Mouse (Mus musculus): ENCODE data around the gene Ghitm.

Gene Ghitm

DNA sequence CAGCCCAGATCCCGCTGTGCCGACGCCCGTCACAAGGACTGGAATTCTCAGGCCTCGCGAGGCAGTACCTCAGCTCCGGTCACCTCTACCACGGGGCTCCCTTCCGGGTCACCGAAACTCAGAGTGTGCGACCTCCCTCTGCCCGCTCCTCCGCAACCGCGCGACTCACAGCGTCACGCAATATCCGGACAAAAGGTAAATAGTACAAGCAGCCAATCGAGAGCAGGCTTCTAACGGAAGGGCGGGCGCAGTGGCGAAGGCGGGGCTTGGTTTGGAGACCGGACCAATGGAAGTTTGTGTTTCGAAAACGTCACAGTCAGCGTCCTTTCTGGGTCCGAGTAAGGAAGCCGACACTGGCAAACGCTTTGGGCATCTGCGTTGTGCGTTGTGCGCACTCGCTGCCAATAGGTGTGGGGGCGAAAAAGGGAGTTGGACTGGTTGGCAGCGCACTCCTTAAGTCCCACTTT lies at the start of gene Ghitm:
Gene Ghitm, minus strand, starts transcription at position 146 of the 467 bp plus-strand sequence.
- in situ Hi-C loops (cut with MboI, MseI), result loop anchor here (5.0 kb wide), 1 partner anchor 178 kb away; no protein-coding TSS in a partner anchor

DNA sequence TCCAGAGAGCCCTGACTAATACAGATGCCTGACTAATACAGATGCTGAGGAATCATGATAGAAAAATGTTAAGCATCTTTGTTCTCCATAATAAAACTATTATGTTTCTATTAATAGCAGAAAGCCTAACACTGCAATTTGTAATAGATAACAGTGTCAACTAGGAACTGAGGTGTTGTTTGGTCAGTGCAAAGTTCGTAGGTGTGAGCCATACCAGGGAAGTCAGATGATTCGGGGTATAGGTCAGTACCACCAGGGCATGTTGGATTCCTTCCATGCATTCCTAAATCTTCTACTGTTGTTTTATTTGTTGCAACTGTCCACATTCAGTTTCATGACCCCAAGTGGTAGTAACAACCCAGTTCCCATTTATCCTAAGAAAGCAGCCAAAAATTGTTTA lies 49.8 kb upstream of the Ghitm start:
- in situ Hi-C loops (cut with MboI, MseI), result no loop called here

DNA sequence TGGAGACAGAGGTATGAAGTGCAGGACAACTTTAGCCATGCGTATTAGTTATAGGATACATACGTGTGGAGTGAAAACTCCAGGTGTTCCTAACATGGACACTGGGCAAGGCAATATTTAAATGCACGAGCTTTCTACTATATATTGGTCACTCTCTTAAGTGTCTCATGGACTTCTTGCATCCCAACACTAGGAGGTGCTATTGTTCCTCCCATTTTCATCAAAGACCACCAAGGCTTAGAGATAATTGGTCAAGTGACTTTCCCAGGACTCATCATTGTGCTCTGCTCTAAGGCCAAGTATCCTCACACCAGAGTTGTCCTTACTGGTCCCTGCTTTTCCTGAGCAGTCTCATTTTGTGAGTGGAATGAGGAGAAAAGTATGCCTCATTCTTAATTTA lies 39.4 kb upstream of the Ghitm start:
- in situ Hi-C loops (cut with MboI, MseI), result no loop called here

DNA sequence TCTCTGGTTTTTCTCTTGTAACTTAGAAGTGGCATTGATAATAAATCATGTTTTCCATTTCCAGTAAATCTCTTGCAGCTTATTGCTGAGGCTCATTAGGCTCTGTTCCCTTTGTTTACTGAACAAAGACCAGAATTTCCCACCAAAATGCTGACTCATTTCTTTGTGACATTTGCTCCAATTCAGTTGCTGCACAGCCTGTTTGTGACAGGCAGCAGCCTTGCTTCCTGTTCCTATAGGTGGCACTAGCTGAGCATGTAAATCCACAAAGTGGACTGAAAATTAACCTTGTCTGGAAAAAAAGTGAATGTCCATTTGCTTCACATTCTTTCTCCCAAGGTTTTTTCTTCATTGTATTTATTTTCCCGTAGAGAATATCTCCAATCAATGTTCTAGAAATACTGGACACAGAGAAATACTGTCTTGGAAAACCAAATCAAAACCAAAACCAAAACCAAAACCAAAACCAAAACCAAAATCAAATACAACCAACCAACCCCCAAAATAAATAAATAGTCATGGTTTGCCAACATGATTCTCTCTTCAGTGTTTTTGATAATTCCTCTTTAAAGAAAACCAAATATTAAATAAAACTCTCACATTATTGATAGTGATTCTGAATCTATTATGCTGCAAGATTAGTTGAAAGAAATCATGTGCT lies 30.3 kb upstream of the Ghitm start:
- in situ Hi-C loops (cut with MboI, MseI), result no loop called here

DNA sequence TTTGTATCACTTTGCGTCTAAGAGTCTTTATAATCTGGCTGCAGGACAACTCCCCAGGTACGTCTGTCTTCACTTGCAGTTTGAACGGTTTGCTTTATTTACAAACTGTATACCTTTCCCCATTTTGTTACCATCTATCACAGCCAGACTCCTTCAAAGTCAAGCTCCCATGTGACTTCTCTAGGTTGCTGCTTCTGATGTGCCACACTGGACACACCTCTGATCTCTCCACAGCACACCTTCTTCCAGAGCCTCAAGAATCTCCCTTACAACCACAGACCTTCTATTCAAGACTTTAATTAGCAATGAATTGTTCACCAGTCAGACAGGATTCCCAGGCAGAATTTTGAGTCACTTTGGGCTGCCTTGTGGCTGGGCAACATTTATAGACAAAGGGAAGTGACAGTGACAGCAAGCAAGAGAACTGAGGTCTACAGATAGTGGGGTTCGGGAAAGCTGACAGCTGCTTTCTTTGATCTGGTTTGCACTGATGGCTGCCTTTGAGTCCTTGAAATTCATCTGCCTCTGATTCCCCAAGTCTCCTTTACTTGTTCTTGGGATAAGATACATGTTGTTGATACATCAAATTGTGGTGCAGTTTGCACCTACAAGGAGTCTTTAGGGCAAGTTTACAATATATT lies 29.4 kb upstream of the Ghitm start:
- in situ Hi-C loops (cut with MboI, MseI), result no loop called here

DNA sequence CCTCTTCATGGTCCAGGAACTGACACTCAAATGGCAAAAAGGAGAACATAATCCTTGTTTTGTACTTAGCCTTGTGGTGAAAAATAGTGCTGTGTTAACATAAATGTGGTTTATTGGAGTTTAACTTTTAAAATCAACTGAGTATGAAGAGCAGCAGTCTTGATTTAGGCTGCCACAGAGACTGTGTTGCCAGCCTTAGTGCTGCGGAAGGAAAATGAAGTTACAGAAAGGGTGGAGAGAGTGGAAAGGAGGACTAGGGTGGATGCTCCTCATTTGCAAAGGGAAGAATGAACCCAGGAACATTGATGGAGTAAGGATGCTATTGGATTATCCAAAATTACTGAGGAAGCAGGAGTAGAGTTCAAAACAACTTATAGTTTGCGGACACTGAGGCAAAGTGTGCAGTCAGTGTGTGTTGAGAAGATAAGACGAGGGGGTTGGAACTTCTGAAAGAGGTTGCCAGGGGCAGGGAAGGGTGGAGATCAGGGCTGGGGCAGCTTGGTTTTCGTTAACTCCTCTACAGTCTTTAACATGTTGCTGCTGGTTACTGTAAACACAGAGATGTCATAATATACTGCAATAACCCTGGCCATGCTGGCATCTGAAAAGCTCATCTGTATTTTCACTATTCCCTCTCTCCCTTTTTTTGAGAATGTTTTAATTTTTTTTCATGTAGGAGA lies 28.3 kb upstream of the Ghitm start:
- in situ Hi-C loops (cut with MboI, MseI), result no loop called here

DNA sequence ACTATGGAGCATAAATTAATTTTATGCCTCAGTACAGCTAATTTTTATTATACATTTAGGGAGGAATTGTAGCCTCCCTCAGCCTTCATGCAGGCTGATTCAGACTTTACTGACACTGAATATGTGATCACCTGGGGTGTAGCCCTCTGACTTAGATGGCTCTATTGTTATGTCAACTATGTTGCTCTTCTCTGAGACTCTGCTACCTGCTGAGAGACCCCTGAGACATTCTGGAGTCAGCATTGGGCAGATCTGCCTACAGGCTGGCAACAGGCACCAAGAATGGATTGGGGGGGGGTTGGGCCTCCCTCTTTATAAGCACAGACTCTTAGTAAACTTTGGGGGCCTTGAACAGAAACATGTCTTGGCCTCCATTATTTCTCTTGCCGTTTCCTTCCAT lies 19.3 kb upstream of the Ghitm start:
- in situ Hi-C loops (cut with MboI, MseI), result no loop called here

DNA sequence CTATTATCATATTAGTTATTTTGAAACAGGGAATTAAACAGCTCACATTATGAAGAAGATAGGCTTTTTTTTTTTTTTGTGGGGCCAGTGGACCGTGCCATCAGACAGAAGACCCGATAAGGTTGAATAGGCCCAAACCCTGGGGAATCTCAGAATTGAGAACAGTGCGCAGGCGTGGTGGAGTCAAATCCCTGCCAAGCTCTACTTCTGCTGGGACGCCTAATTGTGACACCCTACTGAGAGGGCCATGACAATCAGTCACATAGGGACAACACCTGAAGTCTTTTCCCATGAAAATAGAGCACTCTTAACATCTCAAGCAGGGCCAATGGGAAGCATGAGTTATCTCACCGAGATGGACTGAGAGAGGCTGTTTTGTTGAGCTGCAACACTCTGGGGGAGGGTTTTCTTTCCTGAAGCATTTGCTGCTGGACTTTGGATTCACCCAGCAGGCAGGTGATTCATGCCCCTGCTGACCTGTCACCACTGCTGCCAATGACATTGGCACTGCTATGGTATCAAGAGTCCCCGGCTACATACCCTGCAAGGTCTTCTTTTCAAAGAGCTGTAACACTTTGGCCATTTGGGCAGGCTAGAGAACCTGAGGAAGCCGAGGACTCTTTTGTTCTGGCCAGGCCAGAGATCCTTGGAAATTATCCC lies 4.1 kb upstream of the Ghitm start:
- in situ Hi-C loops (cut with MboI, MseI), result loop anchor here (5.0 kb wide), 1 partner anchor 182 kb away; no protein-coding TSS in a partner anchor

DNA sequence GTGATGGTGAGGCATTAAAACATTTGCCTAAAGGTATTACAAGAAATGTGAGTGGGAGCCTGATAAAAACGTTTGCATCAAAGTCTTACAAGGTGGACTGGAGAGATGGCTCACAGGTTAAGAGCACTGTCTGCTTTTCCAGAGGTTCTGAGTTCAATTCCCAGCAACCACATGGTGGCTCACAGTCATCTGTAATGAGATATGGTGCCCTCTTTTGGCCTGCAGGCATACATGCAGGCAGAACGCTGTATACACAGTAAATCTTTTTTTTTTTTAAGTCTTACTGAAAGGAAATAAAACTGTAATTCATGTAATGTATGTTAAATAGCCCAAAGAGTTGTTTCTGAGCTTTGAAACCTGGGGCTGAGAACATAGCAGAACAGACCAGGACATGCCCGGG lies 2.5 kb upstream of the Ghitm start:
- in situ Hi-C loops (cut with MboI, MseI), result loop anchor here (5.0 kb wide), 1 partner anchor 180 kb away; no protein-coding TSS in a partner anchor

DNA sequence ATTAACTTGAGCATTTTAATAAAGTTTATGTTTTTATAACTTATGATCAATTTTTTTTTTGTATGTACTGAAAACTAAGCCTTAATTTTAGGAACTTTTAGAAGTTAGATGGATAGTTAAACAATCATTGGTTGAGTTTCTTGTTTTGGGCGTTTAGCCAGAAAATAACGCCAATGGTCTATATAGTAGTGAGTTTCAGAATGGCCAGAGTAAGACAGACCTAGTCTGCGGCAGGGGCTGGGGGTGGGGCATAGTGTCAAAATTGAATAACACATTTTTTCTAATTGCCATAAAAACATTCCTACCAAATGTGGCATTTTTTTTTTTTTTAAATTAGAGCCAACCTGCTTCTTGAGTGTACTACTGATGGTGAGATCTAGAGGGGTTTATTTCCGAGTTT lies 1.0 kb upstream of the Ghitm start:
- in situ Hi-C loops (cut with MboI, MseI), result loop anchor here (5.0 kb wide), 1 partner anchor 179 kb away; no protein-coding TSS in a partner anchor

DNA sequence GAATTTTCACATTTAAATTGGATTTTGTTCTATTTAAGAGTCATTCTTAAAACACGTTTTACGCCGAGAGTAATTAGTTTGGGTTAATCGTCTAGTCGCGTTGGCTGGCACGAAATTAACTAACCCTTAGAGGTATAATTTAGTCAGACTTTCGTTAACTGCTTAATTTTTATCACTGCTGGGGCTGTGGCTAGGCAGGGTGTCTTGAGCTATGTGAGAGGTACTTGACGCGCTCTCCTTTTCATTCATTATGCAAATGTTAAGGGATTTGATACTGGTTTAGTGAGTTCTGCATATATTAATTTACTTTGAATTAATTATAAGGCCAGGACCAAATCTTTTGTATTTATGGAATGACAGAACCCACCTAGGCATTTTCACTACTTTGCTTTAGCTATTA lies 599 bp upstream of the Ghitm start:
- in situ Hi-C loops (cut with MboI, MseI), result loop anchor here (5.0 kb wide), 1 partner anchor 178 kb away; no protein-coding TSS in a partner anchor

DNA sequence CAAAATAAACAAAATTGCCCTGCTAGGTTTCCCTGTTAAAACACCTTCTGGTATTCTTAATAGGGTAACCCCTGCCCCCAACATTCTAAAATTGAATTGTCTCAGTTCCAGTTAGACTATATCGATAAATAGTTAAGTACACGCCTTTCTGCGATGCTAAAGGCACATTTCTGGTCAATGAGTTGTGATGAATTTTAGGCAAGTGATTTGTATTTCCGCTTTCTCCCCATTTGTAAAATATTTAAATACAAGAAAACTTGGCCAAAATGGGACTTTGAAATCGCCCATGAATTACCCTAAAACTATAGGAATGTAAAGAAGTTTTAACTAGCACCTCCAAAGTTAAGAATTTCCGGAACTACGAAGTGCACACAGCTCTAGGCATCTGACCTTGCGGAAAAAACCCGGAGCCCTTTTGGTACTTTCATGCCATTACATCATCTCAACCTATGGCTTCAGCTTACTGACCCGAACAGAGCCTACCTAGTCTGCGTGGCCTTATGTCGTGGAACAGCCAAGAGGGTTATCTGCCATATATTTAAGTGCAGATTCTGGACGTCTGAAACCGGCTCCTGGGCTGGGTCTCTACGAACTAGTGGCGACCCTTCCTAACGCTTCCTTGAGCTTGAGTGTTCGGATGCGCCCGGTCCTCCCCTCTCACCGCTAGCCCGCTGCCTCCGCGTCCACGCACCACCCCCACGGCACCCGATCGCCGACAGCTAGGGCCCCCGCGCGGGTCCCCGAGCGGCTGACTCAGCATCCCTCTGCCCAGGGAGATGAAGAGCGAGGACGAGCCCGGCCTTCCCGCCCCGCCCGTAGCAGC lies 557 bp downstream of the Ghitm start:
- in situ Hi-C loops (cut with MboI, MseI), result loop anchor here (5.0 kb wide), 2 partner anchors 177 to 272 kb away; no protein-coding TSS in a partner anchor

DNA sequence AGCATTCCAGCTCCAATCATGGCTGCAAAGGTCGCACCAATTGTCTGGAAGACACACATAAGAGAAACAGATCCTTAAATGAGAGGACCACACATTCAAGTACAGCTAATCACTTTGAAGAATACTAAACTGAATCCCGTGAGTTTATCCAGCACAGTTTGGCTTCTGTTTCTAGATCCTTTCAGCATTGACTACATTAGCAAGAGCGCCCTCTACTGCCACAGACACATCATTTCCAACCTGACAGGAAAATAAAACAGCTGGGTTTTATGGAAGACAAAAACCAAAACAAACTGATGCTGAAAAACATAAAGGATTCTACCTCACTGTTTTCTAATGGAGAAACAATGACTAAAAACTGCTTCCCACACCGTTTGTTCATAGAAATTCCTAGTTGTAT lies 7.4 kb downstream of the Ghitm start:
- in situ Hi-C loops (cut with MboI, MseI), result no loop called here

DNA sequence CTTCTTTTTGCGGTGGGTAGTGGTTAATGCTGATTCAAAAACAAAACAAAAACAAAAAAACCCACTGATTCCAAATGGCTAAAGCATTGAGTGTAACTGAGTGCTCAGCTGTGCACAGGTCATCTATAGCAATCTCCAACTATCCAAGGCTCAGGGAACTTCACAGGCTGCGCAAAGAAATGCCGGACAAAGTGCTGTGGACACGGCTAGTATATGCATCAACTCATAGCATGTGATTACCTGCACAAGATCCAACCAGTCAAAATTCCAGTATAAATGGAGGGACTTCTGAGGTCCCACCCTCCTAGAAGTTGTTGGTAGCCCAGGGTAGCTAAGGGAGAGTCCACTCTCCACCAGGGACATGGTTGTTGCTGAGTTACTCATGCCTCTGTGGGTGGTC lies 15.8 kb downstream of the Ghitm start:
- in situ Hi-C loops (cut with MboI, MseI), result no loop called here

DNA sequence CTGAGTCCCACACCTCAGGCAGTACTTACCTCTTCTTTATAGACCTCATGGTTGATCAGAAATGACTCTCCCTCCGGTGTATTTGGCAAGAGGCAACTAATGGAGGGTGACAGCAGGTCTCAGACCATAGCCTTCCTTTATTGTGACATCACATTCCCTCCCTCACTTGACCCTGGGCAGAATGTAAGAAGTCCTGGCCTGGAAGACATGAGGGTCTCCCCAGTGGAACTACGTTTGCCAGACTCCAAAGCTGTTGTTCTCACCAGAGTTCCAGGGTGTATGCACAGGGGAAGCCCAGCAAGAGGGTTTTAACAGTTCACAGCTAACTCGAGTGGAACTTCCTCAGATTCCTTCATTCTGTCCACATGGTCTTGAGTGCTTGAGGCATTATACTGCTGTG lies 21.1 kb downstream of the Ghitm start, which contains the start of gene 2610528A11Rik:
Gene 2610528A11Rik, minus strand, starts transcription at position 101 of the 400 bp plus-strand sequence.
- in situ Hi-C loops (cut with MboI, MseI), result no loop called here

DNA sequence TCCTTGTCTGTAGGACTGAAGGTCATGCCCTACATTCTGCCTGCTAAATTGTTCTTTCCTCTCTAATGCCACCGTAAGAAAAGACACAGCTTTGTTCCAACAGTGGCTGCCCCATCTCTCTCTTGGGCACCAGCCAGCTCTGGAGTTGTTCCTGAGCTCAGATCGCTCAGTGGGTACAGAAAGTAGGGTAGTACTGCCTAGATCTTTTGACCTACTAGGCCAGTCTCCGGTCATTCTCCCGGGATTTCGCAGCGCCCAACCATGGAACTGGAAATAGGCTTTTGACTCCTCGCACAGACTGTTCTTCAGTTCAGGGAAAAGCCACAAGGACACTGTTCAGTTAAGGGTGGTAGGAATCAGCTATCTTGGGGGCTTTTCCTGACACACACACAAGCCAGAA lies 22.1 kb downstream of the Ghitm start:
- in situ Hi-C loops (cut with MboI, MseI), result no loop called here

DNA sequence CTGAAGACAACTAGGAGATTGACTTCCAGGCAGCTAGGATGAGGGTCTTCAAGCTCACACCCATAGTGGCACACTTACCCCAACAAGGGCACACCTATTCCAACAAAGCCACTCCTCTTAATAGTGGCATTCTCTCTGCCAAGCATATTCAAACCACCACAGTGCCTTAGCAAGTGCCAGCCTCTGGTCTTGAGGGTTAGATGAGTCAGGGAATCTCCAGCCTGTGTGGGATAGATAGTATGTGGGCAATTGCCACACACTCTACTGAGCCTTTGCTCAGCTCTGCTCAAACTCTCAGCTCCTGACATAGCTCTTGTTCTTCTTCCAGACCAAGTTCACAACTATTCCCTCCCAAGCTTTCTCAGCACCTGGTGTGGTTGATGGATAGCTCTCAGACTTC lies 23.7 kb downstream of the Ghitm start:
- in situ Hi-C loops (cut with MboI, MseI), result no loop called here

DNA sequence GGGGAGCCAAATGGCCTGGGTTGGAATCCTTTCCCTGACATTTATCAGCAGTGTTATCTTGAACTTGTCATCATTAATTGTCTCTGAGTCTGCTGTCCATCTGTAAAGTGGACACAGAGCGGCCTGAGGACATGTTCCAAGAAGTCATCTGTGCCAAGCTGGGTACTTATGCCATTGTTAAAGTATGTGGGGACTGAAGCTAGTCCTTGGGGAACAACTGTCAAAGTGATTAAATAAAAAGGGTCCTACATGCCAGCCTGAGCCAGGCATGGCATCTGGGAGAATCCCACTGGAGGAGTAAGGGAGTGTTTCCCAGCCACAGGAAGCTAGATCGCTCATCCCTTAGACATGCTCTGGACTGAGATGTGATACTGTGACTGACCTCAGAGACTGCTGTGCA lies 24.6 kb downstream of the Ghitm start:
- in situ Hi-C loops (cut with MboI, MseI), result no loop called here

DNA sequence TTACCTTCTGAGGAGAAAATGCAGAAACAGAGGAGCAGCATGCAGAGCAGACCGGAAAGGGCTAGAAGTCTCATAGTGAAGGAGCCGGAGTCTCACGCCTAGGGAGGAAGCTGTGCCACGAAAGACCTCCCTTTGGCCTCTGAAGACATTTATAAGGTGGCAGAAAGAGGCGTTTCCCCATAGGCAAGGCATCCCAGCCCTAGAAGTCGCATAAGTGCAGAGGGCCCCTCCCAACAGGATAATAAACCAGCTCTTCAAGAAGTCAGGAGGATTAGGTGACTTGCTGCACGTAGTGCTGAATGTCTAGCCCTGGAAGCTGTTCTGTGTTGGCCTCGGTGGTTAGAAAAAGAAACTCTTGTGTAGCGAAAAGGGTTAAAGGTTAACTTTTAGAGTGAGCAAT lies 25.1 kb downstream of the Ghitm start:
- in situ Hi-C loops (cut with MboI, MseI), result no loop called here

DNA sequence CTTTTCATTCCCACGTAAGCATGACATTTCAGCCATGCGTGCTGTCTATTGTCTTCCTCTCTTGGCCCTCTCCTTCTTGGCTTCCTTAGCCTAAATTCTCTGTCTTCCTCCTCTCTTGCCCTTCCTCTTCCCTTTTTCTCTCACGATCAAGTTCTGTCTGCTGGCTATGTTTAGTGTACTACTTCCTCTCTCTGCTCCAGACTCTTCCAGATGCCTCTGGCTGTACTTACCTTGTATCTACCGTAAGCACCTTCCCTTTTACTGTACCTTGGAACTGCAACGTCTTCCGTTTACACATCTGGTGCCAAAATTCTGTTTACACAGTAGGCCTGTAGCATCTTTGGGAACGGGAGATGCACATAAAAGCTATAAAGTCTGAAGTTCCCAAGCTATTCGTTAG lies 25.6 kb downstream of the Ghitm start:
- in situ Hi-C loops (cut with MboI, MseI), result no loop called here

DNA sequence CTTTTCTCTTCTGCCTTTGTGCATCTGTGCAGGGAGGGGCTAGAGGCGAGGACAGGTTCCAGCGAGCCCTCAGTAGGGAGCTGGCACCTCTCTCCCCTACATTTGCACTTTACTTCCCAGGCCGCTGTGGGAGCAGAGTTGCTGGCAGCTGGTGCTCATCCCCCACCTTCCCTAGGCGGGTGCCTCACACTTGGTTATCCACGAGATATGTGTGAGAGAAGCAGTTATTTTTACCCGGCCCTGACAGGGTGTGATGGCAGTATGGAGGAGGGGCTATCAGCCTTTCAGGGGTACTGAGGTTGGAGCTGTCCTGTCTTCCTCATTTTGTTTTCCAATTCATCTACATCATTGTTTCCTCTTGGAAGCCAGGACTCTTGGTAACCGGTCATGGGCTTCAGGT lies 29.2 kb downstream of the Ghitm start:
- in situ Hi-C loops (cut with MboI, MseI), result no loop called here

All from T-helper 1 cell (primary cell).